Mouse (Mus musculus): ENCODE data around the gene Lpcat2.

The Lpcat2 gene

GRCm38 (mm10) chr8:92908448-92908847 lies 53.3 kb downstream of the Lpcat2 start:
- DNase-seq (ENCODE audit: extremely low spot score, low read depth, low spot score) = no peak

- DNase-seq (ENCODE audit: extremely low spot score, low read depth, low spot score) = no peak
Observed at GRCm38 (mm10) chr8:92911477-92911876, 56.3 kb downstream of the Lpcat2 start.

GRCm38 (mm10) chr8:92913396-92913795 lies 58.3 kb downstream of the Lpcat2 start:
- DNase-seq (ENCODE audit: extremely low spot score, low read depth, low spot score) = no peak

- no peak for DNase-seq (ENCODE audit: extremely low spot score, low read depth, low spot score)
Observed at GRCm38 (mm10) chr8:92916082-92916481, 60.9 kb downstream of the Lpcat2 start.

DNA sequence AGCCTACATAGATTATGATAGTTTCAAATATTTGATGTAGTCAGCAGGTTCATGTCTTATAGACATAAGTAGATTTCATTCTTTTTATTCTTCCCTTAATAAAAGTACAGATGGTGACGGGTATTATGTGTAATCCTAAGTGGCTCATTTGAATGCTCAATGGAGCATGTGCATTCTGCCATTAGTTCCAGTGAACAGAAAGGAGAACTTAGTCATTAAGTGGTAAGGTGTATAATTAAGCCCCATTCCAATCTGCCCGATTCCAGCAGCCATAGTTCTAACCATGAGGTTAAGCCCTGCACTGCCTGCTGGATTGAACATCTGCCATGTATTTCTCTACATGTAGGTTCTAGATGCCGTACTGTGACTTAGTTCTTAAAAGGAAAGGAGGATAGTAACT lies 66.6 kb downstream of the Lpcat2 start:
- DNase-seq (ENCODE audit: extremely low spot score, low read depth, low spot score) = no peak

DNA sequence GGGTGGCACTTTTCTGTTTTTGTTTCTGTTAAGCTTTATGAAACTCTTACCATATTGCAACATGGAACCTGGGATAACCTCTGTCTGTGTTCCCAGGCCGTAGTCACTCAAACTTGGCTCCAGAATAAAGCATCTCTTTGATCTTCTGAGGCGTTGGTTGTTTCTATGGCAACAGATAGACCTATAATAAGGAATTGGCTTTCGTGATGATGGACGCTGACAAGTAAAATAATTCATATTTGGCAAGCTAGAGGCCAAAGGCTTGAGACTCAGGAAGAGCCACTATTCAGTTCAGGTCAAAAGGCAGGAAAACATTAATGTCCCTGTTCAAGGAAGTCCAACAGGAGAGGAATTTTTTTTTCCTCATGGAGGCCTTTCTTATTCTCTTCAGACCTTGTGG lies 73.8 kb downstream of the Lpcat2 start:
- no peak for DNase-seq (ENCODE audit: extremely low spot score, low read depth, low spot score)

- no peak for DNase-seq (ENCODE audit: extremely low spot score, low read depth, low spot score)
Observed at GRCm38 (mm10) chr8:92938056-92938455, 82.9 kb downstream of the Lpcat2 start.

- DNase-seq (ENCODE audit: extremely low spot score, low read depth, low spot score) = no peak
Observed at GRCm38 (mm10) chr8:92949071-92949470, 93.9 kb downstream of the Lpcat2 start.

DNA sequence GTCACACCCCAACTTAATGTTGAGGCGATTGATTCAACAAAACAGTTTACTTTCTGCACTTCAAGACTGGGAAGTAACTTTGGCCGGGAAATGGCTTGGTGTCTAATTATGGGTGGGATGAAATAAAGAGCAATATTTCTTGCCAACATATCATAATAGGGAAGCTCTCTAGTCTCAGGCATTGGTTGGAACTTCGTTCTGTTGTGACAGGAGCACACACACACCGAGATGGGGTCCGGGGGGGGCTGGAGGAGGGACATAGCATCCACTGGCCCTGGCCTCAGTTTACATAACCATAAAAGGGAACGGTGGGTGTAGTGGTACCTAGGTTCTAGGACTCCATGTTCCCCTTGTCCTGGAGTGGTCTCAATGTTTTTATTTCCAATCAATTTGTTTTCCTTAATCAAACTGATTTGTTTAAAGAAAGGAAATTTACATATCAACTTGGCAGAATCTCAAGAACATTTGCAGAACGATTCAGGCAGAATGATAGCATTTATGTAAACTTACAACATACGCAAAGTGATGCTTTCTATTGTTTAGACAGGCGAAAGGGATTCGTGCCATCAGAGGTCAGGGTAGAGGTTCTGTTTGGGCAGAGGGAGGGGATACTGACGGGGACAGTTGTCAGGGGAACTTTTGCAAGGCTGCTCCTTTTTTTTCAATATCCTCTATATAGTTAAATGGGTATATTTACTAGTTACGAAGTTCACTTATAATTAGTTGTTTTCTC lies 95.7 kb downstream of the Lpcat2 start:
- DNase-seq (ENCODE audit: extremely low spot score, low read depth, low spot score) = no peak

GRCm38 (mm10) chr8:92954044-92954443 lies 98.9 kb downstream of the Lpcat2 start:
- no peak for DNase-seq (ENCODE audit: extremely low spot score, low read depth, low spot score)

GRCm38 (mm10) chr8:92959779-92960178 lies 104.6 kb downstream of the Lpcat2 start, which contains the start of gene Slc6a2:
TSS of gene Slc6a2 (plus strand) at chr8:92960079.
- no peak for DNase-seq (ENCODE audit: extremely low spot score, low read depth, low spot score)

DNA sequence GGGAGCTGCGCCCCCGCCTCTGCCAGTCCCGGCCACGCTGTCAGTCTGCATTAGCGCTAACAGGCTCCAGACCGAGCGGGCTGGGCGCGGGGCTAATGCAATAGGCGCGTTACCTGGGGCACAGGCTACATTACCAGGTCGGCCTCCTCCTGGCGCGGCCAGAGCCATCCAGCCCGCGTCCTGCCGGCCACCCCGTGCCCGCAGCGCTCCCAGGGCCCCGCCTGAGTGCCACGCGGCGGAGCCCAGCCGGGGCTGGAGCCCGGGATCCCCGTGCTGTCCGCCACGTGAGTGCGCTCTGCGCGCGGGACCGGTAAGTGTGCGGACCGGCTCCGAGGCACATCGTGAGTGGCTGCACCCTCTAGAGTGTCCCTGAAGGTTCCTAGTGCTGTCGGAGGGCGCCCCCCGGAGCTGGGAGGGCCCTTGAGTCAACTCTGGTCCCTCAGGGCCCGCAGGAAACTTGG lies 105.3 kb downstream of the Lpcat2 start:
- no peak for DNase-seq (ENCODE audit: extremely low spot score, low read depth, low spot score)

- no peak for DNase-seq (ENCODE audit: extremely low spot score, low read depth, low spot score)
Observed at GRCm38 (mm10) chr8:92961088-92961487, 105.9 kb downstream of the Lpcat2 start.

DNA sequence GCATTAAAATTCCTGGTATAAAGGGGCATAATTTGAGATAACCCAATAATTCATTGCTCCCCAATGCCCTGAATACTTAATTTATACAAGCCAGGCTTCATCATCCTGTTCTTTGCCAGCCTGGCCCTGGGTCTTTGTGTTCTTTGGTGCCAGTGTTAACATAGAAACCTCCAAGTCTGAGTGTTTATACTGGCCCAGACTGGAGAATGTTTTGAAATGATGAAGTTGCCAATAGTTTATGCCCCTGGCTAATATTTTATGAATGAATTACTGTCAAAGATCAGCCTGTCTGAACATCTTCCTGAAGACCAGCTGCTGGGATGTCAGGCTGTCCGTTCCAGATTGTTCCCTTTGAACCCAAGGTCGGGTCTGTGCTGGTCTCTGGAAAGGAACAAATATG lies 109.4 kb downstream of the Lpcat2 start:
- no peak for DNase-seq (ENCODE audit: extremely low spot score, low read depth, low spot score)

Data from hindlimb bud, embryonic 11.5 days (tissue).